Mouse (Mus musculus) skeletal muscle tissue, adult 2 months (tissue): ENCODE data around the gene Ptprd.
A peak's percentile ranks its signal among the peaks of the same experiment; 100 is the strongest.

Experiments used
- DNase-seq: peaks from one replicate; pipeline ENCODE4 v3.0.0-alpha.2; 2012; ENCODE audit warnings: low read depth, low spot score

The Ptprd gene

DNA sequence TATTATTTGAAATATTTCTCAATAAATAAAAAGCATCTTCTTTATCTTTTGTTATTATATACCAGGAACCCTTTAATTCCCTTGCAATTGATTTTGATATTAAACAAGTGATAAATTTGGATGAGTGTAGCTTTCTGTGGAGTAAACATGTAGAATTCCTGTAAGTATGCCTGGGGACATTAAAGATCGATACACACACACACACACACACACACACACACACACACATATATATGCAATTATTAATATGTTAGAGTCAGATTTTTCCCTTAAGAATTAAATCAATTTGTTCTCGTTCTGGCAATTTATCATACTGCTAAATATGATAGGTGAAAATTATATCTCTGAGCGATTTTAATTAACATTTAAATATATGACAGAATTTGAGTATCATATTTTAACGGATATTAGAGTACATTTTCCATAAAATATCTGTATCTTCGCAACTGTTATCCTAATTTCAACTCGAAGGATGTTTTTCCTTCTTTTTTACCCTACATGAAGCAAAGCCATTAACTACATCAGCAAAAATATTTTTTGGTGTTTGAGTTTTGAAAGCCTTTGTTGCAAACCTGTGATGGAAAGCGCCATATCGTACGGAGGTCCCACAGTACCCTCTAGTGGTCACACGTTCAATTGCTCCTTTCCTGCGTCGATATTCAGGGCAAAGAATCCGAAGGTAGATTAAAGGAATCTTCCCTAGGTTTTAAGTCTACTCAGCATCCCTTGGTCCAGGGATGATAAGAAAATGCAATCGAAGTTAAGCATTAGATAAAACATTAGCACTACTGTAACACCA lies 653.2 kb downstream of the Ptprd start:
- DNase-seq: no peak

DNA sequence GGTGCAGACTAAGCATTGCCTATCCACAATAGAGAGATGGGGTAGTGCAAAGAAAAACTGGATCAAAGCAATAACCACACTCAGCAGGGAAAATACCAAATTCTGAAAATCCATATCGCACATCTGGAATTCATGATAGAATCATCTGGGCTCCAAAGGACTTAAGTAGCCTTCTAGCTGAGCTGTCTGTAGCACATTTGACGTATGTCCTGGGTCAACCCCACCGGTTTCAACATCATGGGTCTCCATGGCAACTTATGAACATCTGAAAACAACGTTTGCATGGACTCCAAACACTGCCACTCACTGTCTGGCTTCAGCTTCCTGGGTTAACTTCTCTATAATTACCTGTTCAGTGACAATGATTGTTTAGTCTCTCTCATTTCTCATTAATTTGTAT lies 655.9 kb downstream of the Ptprd start:
- DNase-seq: no peak

DNA sequence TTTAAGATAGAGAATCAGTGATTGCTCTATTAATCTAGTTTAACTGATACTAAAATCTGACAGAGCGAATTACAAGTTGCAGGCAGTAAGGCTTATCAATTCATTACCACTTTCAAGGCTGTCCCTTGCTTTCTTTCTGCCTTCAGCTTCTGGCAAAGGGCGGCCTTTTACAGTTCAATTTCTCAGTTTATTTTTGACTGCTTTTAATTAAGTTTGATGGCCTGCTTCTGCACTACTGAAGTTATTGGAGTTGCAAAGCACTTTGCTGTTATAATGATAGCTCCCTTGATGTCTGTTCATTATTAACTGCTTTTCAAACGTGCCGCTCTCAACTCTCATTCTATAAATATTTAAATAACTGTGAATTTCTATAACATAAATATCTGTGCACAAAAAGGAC lies 673.9 kb downstream of the Ptprd start:
- DNase-seq: no peak

DNA sequence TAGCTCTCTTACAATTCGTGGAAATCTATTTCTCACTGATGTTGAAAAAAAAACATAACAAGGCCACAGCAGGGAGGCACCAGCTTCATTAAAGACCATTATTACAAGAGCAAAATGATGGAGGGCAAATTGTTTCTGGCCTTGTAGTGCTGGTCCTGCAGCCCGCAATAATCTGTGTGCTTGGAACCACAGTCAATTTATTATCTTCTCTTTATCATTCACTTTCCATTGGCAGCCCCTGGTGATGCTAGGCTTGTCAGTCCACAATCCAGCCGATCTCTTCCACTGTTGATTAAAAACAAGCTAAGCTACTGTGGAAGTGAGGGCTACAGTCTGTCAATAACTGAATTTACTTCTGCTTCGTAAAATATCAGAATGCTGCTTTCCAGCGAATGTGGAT lies 674.4 kb downstream of the Ptprd start:
- DNase-seq: no peak

DNA sequence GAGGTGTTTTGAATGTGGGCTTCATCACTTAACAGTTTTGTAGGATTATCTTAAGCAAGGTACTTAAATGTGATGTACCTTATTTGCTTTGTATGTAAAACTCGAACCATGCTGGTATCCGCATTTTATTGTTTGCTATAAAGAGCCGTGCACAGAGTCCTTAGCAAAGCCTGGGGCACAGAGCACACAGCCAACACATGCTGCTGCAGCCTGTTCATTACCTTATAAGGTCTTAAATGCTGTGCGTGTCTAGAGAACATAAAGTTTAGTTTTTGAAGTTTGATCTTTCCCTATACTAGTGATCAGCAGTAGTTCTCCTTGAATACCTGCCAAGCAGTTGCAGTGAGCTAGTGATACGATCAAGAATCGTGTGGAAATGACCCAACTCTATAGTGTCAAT lies 676.2 kb downstream of the Ptprd start:
- no peak for DNase-seq

DNA sequence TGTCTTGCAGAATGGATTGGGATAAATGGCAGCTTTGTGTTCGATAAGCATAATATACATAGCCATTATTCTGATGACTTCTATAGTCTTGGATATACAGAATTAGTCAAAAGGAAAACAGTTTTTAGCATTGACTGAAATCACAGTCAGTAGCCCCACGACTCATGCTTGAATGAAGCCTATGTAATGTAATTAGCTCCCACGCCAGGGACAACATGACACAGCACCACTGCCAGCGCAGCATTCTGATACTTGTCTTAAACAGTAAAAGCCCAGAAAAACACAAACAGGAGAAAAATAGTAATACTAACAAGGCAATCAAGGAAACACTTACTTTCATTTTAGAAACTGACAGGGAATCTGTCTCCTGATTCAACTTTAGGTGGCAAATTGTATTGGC lies 677.2 kb downstream of the Ptprd start:
- no peak for DNase-seq

DNA sequence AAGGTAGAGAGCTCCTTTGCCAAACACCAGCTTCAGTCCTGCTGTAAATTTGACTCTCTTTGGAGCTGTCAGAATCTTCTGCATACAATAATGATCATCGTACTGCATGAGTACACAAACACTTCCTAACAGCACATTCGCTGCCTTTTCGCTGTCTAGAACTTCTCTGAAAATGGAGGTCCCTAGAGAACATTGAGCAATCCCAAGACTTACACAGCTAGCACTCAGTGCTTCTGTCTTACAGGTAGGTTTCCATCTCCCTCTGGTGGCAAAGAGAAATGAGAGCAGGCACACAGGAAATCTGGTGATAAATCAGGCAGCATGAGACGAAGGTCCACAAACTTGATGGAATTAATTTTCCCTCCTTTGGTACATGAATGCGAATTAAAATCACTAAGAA lies 692.6 kb downstream of the Ptprd start:
- peak; percentile 1 for DNase-seq

DNA sequence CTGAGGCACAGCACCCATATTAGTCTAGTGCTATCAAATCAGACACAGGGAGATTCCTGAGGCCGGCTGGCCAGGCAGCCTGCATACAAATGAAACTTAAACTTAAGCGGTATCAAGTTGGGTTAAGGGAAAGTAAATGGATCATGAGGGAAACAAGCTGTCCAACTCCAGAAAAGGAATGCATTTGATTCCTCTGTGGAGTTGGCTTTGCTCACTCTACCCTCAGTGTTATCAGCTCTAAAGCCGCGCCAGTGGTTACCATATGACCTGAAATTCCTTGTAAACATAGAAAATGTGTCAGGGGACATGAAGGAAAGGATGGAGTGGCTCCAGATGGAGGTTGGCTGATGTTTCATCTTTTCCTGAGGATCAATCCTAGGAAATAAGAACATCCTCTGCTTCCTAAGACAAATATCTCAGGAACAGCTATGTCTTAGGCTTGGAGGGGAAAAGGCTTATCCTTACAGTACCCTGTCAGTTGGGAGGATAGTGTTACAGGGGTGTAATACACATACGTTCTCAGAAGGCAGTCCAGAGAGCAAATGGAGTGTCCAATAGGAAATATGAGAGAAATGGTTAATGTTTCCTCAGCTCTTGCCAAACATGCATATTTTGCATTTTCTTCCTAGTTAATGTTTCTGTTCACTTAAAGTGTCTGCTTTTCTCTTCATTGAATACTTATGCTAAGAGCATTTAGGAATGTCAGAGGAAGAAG lies 697.7 kb downstream of the Ptprd start:
- DNase-seq: no peak

DNA sequence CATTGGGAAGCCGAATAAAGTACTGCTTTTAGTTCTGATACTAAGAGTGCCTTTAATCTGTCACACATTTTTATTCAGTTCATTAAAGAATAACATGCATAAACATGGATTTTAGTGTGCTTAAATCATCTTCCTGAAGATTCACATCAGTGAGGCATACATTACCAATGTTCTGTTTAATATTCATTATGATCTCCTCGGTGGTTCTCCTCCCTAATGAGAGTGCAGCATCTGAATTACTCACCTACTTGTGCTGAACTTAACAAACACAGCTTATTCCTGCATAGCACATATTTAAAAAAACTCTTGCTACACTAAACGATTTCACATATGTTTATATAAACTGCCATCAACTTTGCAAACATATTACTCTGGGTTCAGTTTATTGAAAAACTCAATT lies 698.7 kb downstream of the Ptprd start:
- DNase-seq: no peak

DNA sequence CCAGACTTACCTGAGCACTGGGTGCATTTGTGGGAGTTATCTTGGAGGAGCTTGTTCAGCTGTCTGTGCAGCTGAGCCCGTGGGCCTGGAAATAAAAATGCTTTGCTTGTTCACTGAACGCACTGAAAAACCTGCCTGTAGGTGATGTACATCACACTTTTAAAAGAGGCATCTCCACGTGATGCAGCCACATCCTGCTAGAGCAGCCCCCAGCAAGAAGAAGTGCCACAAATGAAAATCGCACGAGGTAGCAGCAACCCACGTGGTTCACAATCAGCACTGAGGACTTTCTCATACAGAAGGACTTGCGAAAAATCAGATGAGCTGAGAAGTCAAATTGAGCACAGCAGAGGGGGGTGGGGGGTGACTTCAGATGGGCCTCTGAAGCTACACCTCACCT lies 757.7 kb downstream of the Ptprd start:
- no peak for DNase-seq

DNA sequence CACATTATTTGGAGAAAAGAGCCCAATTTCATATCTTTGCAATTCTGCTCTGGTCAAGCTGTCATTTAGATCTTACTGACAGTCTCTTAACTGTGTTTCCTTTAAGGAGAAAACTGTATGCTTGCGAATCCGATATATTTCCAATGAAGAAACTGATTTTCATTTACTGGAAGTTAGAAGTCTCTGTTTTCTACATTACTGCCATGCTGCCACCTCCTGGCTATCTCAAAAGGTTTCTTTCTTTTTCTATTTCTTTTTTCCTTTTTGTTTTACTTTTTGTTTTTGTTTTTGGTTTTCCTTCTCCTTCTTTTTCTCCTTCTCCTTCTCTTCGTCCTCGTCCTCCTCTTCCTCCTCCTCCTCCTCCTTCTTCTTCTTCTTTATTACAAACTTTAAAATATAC lies 812.6 kb downstream of the Ptprd start:
- no peak for DNase-seq

DNA sequence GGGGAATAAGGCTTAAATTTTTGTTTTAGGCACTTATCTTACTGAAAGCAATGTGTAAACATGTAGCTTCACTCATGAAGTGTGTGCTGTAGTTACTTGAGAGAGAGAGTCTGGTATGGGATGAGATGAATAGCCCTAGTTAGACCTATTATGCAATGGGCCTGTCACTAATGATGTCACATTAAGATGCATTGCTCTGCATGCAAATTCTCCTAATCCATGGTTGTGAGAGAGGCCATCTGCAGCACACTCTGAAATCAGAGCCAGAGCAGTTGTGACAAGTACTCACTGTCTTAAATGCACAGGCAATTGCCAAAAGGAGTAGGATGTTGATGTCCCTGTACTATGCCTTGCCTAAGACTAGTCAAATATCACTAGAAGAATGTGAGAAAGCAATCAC lies 850.0 kb downstream of the Ptprd start:
- no peak for DNase-seq

DNA sequence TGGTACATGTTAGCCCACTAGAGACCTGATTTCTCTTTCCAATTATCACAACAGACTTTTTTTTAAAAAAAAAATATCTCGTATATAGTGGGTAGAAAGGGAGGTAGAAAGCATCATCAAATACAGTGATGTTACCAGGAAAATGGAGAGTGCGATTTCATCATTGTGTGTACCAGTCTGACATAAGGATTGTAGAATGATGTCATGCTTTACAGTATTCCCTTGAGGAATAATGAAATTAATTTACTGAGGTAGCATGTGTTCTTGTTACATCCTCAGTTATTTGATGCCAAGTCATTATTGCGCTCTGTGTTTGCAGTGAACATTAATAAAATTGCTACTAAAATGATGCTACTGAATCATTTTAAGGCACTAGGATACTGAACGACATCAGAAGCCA lies 884.6 kb downstream of the Ptprd start:
- DNase-seq: no peak

DNA sequence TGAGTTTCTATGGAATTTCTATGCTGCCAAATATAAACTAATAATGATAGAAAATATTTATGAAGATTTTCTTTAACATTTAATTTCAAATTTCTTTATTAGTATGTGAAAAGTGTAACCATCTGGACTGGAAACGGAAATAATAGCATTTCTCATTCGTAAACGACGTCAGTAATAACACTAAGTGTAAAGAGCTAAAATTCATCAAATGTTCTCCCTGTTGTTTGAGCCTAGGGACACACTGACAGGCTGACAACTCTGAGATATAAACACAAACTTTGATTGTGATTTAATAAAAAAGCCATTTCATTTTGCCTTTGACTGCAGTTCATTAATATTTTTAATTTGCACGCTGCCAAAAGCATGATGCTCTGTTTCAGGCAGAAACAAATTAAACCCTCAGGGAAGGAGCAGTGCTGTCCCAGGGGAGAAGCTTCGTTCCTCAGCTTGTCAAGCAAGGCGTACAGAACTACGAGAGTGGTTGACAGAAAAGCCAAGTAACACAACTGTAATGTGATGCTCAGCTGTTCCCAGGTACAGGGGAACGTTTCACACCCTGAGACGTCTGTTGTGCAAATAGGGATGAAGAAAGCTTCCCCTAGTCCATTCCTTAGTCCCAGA lies 894.6 kb downstream of the Ptprd start:
- DNase-seq: no peak

DNA sequence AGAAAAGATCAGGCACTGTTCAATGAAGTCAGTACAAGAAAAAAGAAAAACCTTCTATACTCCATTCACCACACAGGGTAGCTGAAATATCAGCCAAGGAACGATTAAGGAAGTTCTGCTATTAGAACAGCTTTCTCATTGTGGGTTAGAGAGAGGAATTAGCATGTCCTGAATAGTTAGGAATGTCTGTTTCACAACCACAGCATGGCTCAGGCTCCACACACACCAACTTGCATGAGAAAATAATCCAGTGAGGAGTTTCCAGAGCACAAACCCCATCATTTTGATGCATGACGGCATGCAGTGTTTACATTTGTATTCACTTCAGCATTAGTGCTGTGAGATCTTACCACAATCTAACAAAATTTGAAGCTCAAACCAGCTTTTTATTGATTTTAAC lies 895.1 kb downstream of the Ptprd start:
- no peak for DNase-seq

DNA sequence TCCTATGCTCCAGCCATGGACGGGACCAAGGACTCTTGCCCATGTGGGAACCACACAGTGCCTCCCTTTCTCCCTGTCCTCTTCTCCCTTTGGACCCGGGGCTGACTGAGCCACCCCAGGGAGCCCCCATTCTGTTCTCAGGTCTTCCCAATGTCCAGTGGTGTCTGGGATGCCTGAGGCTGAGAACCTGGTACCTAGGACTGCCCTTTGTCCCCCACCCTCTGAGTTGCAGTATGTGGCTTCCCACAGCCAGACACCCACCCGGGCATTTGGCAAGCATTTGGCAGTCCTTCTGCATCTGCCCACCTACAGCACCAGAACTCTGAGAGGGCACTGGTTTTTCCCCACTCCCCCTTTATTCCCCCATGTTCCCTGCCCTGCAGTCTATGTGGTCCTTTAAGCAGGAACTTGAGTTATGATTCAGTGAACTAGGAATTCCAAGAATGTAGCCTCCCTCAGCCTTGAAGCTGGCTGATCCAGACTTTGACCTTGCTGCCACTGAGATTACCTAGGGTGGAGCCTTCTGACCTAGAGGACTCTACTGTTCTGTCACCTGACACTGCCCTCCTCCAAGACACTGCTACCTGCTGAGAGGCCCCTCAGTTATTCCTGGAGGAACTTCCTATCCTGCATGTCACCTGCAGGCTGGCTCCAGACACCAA lies 901.5 kb downstream of the Ptprd start:
- no peak for DNase-seq

DNA sequence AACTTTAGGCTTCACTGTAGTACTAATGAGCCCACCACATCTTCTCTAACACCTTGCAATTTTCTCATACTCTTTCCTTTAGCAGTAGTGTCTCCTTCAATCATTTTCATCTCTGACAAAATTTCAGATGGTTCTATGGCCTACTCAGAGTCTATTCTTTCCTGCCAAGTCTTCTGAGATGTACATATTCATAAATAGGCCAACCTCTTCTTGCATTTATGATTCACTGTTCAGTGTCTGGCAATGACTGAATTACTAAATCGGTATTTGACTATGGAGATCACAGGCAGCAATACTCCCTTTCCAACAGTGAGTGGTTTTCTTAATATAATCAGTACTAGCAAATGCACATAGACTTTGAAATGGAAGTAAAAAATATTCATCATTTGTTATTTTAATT lies 928.3 kb downstream of the Ptprd start:
- no peak for DNase-seq

DNA sequence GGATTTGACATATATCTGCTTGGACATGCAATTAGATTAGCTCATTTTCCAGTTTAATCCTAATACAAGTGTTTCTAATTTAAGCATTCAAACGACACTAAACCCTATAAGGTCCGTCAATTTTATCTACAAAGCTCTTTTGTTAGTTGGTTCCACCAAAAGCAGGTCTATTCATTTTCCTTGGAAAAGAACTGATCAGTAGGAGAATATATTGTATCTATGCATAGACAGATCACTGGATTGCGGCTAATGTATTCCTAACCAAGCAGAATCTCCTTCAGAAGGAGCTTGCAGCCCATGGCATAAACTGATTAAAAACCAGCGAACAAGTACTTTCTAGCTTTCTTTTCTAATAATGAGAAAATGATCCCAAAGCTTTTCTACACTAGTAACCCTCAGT lies 933.8 kb downstream of the Ptprd start:
- DNase-seq: no peak

DNA sequence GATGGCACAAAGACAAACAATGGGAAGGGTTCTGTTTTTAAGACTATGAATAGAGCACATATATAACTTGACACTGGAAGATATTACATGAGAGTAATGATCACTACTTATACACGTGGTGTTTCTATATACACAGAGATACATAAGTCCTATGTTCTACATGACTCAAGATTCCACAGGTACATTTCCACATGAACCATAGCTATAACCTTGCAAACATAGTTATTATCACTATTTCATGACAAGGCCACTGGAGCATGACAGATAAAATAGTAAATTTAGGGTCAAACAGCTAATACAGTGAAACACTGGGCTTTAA lies 951.8 kb downstream of the Ptprd start:
- DNase-seq: no peak

DNA sequence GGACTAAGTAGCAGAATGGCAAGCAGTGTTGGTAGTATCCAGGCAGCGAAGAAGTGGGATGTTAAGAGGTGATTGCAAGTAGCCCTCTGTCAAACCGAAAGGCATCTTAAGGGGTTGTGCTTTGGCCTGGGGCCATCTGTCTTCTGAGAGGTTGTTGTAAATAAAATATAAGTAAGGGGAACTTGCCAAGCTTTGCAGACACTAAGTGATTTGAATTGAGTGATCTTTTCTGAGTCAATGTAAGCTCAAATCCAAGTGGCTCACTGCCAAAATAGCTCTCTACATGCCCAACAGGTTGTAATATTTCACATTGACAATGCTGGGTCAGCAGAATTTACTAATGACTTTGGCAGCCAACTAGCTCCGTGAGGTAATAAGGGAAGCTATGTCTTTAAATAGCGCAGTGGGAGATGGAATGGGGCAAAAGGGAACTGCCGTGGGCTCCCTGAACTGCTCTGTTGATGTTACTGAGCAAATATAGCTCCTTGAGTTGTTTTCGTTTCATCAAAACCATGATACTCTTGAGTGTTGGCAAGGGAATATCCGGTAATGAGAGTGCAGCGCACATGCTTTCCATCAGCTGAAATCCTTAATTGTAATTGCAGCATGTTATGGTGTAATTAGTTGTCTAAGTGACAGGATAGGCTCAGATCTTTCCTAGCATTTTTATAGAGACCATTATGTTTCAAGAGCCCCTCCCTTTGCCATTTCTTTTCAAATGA lies 952.4 kb downstream of the Ptprd start:
- peak; percentile 13 for DNase-seq

DNA sequence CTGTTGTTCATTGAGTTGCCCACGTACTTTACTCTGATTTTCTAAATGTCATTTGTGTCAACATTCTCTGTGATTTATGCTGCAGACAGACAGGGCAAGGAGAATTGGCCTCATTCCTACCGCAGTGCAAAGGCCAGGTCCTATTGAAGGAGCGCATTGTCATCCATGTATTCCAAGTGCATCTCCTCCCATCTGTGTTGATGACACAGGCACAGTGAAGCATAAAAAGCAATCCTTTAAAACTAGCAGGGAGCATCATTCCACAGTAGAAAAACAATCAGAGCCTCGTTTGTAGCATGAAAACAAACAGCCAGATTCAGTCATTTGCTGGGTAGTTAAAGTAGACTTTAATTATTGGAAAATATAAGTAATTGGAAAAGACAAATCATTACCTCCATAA lies 960.6 kb downstream of the Ptprd start:
- DNase-seq: no peak

DNA sequence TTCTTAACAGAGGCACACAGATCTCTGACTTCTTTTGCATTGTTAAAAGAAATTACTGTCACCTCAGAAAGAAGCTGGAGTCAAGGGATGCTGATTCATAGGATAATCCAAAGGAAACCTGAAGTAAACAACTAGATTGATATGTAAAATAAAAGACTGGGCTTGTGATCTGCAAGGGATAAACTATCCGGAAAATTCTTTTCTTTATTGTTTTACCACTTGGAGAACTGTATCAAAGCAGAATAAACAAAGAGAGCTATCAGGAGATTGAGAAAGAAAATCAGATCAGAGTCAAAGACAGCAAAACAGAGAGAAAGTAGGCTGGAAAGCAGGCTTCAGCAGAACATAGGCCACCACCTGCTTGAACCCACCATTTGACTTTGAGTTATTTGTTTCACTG lies 962.0 kb downstream of the Ptprd start:
- no peak for DNase-seq
